Mouse (Mus musculus) MEL (cell line): Measurements from ENCODE around the gene Ctnnbip1.

Experiments
- CTCF ChIP-seq, 3 experiments: IDR thresholded peaks in 2 of 3; conservative IDR thresholded peaks in 1 of 3; 2 replicates each; pipeline ENCODE4 v1.5.1; 2011 to 2012; ENCODE audit warnings: low read length in 3 of 3, low read depth in 2 of 3, mild to moderate bottlenecking in 2 of 3, improper control_type of control experiment in 1 of 3, inconsistent platforms in 1 of 3, mixed read lengths in 1 of 3, moderate library complexity in 1 of 3; ENCODE audit not compliant: control insufficient read depth in 1 of 3, insufficient read depth in 1 of 3, poor library complexity in 1 of 3, severe bottlenecking in 1 of 3
- EP300 ChIP-seq, 2 experiments: IDR thresholded peaks; 2 replicates each; pipeline ENCODE4 v1.6.1; 2011; ENCODE audit warnings: improper control_type of control experiment in 2 of 2, low read length in 2 of 2, low read depth in 1 of 2, mild to moderate bottlenecking in 1 of 2
- JUND ChIP-seq: IDR thresholded peaks from 2 replicates; pipeline ENCODE4 v1.6.1; 2011; ENCODE audit warnings: low read depth, mild to moderate bottlenecking, improper control_type of control experiment, low read length
- POLR2A ChIP-seq, 2 experiments: IDR thresholded peaks; 2 replicates each; pipeline ENCODE4 v1.6.1; 2011 to 2012; ENCODE audit warnings: low read length in 2 of 2, mild to moderate bottlenecking in 2 of 2, control low read depth in 1 of 2, improper control_type of control experiment in 1 of 2, low read depth in 1 of 2, moderate library complexity in 1 of 2; ENCODE audit not compliant: control insufficient read depth in 1 of 2, insufficient read depth in 1 of 2, poor library complexity in 1 of 2
- TBP ChIP-seq: IDR thresholded peaks from 2 replicates; pipeline ENCODE4 v1.8.0; 2011; ENCODE audit warnings: low read depth, low read length, improper control_type of control experiment
- UBTF ChIP-seq: IDR thresholded peaks from 2 replicates; pipeline ENCODE4 v1.6.1; 2012; ENCODE audit warnings: low read depth, mild to moderate bottlenecking, inconsistent platforms, low read length, improper control_type of control experiment, moderate library complexity, borderline replicate concordance; ENCODE audit not compliant: insufficient read depth
- USF1 ChIP-seq: IDR thresholded peaks from 2 replicates; pipeline ENCODE4 v1.6.1; 2014; ENCODE audit warnings: low read depth, mild to moderate bottlenecking, inconsistent platforms, low read length, improper control_type of control experiment, moderate library complexity
- ZC3H11A ChIP-seq: IDR thresholded peaks from 2 replicates; pipeline ENCODE4 v1.6.1; 2012; ENCODE audit warnings: low read depth, mild to moderate bottlenecking, inconsistent platforms, low read length, improper control_type of control experiment

- no peak for TF ChIP-seq CTCF (IDR thresholded peaks at IDR 0.05 in 2 of 3, conservative IDR thresholded peaks at IDR 0.05 in 1 of 3; ENCODE audit: control insufficient read depth in 1 of 3, insufficient read depth in 1 of 3, low read depth in 2 of 3, low read length in 3 of 3, poor library complexity in 1 of 3, severe bottlenecking in 1 of 3)
- TF ChIP-seq POLR2A (IDR thresholded peaks at IDR 0.05; ENCODE audit: control insufficient read depth in 1 of 2, insufficient read depth in 1 of 2, low read depth in 1 of 2, low read length in 2 of 2, poor library complexity in 1 of 2), result no peak
- TF ChIP-seq ZC3H11A, result no peak
- TF ChIP-seq TBP, result no peak
- no peak for TF ChIP-seq UBTF
- no peak for TF ChIP-seq EP300 (IDR thresholded peaks at IDR 0.05; ENCODE audit: low read depth in 1 of 2, low read length in 2 of 2)
- no peak for TF ChIP-seq JUND
- no peak for TF ChIP-seq USF1
These were observed 44.2 kb downstream of the Ctnnbip1 start for GRCm38 (mm10) chr4:149561986-149562904.
